Mouse (Mus musculus) thymus, postnatal 36 days (tissue): Measurements from ENCODE around the gene Mras.

Source experiments
- DNase-seq, 2 experiments: peaks; one replicate each; pipeline ENCODE4 v3.0.0; 2022; ENCODE audit warnings: mixed read lengths in 2 of 2

Mras gene

DNA sequence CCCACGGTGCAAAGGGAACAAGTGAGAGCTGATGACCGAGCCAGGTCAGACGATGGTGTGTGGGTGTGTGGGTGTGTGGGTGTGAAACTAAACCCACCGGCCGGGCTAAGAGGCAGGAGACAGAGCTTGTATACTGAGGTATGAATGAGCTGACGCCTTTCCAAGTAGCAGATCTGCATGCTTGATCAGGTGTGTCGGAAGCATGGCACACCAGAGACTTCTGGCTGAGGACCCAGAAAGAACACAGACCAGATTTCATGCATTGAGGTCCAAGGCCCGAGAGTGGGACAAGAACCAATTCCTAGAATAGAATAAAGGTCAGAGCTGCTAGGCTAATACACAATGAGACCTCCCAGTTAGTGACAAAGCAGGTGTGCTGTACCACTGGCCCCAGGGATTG, 1.9 kb upstream of the Mras start:
- DNase-seq: no peak

DNA sequence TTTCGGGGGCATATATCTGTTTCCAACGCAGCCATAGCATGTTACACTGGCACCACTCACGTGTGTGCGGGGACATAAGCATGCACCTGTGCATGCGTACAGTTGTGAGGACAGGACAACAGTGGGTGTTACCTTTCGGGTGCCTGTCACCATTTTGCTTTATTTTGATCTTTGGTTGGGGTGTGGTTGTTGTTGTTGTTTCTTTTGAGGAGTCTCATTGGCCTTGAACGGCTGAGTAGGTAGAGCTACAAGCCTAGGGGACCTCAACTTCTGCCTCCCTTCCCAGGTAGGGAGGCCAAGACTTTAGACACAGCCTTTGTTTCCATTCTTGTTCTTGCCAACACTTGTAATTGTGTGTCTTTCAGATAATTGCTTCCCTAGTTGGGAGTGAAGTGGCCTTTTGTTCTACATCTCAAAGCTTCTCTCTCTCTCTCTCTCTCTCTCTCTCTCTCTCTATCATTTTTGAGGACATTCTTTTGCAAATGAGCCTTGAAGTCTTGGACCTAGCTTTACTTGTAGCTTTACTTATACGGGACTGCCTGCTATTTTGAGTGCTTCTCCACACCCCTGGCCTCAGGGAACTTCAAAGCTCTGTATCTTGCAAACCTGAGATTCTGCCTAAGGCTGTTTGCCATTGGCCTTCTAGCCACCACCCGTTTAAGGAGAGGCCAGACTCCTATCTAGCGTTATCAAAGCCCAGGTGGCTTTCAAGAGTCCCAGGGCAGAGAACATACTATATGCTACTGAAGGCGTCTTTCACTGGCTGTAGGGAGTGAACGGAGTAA, 792 bp upstream of the Mras start:
- DNase-seq: no peak

DNA sequence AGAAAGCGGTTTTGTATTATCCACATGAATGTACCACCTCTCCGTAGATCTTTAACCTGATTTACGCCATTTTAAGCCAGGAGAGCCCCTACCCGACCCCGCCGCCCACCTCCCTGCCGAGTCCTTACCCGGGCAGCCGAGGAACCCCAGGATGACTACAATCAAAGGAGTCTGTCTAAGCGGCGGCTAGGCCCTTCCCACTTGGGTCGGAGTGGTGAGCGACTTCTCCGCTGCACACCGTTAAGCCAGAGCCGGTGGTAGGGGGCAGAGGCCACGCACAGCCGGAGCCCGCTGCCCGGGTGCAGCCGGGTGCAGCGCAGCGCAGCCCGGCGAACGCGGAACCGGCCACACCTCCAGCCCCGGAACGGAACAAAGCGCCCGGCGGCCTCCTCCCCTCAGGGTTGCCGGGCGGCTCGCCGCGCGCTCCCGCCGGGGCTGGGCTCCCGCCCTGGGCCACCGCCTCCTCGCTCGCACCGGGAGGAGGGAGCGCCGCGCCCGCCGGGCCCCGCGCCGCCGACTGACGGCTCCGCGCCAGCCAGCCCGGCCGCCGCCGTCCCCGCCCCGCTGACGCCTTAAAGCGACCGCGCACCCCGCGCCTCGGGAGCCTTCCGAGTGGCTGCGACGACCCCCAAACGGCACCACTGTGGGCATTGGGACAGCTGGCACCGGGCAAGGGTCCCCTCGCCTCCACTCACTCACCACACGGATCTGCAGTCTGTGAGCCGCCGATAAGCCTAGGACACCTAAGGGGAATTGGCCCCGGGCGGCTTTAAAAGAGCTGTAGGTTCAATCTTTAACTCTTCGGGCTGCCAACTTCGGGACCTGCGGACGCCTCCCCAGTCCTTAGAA, 775 bp downstream of the Mras start:
- DNase-seq: peak; percentile 36 to 44

DNA sequence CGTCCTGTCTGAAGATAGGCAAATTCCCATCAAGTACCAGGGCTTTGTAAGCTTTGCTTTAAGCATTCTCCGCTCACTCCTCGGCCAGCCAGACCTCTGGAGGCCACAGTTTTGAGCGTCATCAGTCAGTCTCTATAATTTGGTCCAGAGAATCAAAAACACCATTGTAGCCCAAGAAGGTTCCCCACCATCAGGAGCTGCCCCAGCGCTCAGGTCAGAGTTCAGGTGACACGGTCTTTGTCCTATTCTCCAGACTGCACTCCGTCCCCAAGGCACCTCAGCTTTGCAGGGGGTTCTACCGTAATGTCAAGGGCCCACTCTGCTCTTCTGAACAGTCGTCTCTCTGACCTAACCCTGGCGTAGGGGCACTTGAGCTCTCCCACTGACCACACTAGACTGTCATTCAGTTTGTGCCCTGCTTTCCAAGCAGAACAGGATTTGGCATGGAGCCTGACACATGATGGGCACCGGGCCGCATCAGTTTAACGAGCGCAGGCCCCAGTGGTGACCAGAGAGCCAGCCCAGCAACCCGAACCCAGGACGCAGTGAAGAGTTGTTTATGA, 1.5 kb downstream of the Mras start:
- no peak for DNase-seq

DNA sequence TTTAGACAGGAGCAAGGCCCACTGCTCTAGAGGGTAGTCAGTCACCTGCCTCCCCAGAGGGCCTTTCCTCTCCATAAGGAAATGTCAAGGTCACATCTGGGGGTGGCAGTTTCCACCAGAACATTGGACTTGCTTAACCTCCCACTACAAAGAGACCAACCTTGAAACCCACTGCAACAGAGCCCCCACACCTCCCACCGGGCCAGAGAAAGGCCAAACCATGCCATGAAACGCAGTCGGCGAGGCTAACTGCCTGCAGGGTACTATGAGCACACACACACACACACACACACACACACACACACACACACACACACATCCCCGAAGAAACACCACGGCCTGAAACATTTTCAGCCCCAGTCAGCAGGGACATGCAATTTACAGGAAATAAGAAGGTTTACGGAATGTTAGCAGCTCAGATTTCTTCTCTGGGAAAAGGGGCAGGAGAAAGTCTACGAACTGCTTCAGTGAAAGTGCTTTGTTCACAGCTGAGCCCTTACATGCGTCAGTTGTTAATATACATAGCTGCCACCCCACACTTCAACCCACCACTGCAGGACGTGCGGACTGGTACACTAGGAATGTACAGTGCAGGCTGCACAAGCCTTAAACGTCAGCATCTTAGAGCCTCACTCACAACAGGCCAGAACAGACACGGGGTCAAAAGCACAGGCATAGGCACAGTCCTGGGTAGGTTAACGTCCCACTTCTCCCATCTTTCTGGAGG, 2.1 kb downstream of the Mras start:
- DNase-seq: no peak

DNA sequence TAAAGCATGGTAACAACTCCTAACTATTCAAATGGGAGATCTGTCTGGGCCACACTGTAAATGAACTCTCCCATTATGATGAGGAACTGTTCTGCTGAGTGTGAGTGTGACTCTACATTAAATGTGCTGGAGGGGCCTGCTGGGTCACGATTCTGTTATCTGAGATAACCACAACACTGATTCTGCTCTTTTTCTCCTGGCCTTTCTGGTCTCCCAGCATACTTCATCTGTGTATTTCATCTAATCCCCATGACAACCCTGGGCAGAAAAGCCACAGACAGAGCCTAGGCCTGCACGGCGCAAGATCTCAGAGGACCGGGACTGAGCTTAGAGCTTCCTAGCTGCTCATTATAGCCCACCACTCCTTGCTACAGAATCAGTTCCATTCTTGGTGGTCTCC, 4.7 kb downstream of the Mras start:
- no peak for DNase-seq

DNA sequence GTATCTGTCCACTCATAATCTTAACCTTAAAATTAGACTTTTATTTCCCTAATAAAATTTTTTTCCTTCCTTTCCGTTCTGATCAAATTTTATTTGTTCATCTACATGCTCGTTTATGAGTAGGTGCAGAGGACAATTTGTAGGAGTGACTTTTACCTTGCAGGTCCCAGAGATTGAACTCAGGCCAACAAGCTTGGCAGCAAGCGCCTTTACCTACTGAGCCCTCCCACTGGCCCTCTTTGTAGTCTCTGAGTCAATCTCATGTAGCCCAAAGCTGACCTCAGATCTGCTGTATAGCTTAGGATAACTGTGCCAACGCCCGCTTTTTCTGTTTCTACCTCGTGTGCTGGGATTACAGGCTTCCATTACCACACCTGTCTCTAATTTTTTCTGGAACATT, 5.2 kb downstream of the Mras start:
- DNase-seq: no peak

DNA sequence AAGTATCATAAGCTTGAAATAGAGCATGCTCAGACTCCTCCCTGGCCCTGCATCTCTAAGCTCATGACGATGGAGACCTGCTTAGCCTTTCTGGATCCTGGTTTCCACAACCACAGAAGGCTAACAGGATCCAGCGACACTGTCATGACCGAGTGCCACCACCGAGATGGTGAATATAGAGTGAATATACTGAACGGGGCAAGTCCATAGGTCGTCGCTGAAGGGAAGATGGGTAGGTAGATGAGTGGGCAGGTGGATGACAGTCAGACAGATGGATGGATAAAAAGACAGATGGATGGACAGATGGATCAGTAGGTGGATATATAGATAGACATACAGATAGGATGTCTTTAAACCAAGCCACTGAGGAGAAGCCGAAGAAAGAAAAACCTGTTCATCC, 5.8 kb downstream of the Mras start:
- no peak for DNase-seq

DNA sequence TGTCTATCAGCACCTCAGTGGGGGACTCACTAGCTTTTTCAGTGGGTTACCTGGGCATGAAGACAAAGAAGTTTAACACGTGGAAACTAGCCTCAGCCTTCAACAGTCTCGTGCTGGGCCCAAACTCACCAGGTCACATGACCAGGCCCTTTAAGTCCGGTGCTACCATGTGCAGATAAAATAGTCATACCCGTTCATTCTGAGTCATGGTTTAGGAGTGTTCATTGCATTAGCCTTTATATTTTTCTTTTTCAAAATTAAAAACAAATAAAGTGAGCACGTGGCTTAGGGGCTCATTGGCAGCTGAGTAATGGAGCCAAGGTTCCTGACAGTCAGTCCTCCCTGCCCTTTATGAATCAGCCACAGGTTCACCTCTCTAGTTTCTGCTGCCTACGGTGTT, 6.4 kb downstream of the Mras start:
- no peak for DNase-seq

DNA sequence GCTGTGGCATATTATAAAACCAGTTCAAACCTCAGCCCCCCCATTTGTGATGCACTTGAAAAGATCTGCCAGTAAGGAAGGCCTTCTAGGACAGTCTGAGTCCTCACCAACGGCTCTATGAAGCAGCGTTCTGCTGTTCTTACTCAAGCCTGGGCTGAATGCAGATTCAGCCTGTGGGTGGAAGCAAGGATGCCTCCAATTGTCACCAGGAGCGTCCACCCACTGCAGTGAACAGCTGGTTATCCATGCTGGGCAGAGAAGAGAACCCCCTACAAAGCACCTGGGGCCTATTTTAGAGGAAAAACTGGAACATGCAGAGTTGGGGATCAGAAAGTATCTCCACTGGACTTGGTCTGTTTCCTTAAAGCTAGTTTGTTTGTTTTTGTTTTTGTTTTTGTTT, 7.3 kb downstream of the Mras start:
- no peak for DNase-seq

DNA sequence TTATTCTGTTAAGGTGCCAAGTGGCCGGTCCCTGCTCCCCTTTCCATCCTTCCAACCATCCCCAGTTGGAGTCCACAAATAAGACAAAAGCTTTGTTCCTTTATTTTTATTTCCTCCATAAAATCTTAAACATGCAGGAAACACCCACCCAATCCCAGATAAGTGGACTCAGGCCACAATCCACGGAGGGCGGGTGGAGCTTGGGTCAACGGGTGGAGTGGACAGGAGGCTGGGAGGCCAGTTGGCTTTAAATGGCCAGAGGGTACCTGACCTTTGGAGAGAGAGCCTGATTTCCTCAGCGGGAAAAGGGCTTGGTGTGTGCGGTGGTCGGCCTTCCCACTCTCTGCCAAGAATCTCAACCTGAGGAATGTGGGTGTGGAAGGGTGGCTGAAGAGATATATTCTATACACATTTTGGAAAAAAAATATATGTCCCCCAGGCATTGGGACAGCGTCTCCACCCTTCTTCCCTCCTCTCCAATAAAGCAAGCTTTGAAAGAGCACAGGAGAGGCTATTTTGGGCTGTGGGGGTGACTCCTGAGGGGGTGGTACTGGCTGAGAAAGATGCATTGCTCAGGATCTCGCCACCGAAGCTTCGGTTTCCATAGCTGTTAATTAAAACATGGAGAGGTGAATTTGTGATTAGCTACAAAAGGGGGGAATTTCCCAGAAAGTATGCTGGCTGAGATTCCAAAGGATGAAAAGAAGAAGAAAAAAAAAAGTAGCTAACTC, 8.4 kb downstream of the Mras start:
- no peak for DNase-seq

DNA sequence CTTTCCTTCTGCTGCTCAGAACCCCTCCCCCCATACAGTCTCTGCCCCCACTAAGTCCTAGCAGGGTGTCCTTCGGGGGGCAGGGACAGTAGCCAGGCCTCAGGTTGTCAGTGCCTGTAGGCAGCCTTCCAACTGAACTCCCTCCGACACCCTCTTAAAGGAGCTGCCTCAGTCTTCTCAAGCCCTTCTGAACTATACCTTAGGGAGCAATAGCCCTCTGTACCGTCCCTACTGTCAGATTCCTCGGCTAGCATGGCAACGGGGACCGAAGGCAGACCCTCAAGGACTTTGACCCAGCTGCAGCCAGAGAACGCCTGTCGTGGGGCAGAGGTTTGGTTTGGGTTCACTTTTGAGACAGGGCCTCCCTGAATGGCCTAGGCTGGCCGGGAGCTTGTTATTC, 11.9 kb downstream of the Mras start:
- no peak for DNase-seq

DNA sequence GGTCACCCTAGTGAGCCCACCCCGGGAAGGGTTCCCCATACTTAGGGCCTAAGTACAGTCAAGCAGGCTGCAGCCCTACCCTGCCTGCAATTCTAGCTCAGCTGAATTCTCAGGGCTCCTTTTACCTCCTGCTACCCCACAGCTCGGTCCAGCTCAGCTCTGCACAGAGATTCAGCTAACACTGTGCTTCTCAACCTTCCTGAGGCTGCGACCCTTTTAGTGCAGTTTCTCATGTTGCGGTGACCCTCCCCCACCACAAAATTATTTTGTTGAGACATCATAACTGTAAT, 12.7 kb downstream of the Mras start:
- no peak for DNase-seq

DNA sequence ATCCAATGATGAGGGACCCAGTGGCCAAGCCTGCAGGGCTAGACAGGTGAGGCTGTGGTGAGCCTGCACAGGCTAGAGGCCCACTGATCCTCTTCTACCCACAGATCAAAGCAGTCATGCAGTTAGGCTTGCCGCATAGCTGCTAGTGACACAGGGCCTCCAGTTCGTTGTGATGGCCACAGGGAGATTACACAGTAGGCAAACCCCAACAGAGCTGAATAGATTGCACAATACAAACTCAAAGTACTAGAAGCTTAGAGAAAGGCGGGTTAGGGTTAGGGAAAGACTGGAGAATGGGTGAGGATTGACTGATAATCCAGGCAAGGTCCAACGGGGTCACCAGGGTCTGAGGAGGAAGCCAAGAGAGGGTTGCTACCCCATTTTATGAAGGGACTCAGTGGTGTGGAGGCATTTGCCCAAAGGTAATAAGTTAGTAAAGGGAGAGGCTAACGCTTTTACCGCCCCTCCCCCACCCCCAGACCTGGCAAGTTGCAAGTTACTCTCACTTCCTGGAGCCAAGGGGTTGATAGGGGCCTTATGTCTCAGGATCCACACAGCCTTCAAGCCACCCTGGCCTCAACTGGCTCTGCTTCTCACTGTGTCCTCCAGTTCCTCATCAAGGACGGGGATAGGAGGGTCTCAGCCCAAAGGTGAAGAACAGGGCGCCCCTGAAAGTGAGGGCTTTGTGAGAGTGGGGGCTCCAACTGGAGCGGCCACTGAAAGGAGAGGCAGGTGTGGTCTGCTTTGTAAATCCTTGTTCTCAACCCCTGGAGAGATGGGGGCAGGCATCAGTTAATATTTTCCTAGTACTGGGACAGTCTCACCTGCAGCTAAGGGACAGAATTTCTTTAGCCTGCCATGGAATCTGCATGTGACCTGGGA, 13.2 kb downstream of the Mras start:
- DNase-seq: no peak

DNA sequence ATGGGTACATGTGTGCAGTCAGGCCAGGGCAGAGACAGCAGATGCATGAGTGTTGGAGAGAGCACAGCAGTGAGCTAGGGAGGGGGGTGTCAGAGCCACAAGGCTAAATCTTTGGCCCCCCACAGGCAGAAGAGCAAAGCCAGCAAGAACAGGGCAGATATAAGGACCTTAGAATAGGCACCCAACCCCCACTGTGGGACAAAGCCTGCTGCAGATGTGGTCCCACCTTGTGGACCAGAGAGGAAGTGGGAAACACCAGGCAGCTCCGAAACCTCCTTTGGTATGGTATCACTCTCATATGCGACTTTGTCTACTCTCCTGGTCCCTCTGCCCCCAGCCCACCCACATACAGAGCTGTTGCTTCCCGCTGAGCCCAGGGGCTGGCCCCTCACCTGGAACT, 15.3 kb downstream of the Mras start:
- no peak for DNase-seq

DNA sequence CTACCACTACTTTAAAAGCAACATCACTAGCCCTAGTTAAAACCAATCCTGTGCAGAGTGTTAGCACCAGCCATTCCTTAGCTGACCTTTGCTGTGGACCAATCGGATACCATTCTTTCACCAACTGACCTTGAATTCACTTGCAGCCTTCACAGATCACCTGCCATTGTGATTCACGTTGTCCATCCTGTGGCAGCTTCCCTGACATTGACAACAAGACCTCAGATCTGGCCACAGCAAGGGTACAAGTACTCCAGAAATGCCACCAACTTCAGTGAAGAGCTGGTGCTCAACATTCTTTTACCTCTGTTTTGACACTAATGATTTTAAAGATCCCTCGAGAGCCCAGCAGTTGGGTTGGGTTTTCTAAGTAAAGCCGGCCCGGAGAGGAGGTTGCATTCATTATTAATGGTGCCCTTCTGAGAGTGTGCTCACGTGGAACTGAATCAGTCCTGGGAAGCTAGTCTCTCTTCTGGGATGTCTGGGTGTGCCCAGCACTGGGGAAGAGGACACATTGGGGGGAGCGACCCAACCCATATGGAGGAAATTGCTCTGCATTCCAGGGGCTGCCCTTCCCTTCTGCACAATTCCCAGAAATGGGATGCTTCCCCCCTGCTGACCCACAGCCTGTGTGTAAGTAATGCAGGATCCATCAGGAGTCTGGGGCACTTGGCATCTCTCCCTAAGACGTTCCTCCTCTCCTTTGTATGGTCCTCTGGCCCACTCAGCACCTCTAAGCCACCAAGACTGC, 17.1 kb downstream of the Mras start:
- DNase-seq: no peak

DNA sequence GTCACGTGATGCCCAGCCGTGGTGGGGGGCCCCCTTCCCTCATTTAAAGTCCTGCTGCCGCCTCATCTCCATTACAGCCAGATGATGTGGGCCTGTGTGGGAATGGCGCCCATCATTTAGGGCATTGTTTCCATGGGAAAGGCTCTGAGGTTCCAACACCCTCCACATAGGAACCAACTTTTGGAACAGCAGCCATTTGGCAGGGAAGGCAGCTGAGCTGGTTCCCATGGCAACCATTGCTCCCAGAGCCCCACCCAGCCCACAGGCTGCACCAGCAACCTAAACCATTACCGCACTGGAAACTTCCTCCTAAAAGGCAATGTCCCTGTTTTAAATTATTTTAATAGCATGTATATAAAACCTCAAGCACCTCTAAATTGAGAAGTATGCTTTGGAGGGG, 18.8 kb downstream of the Mras start:
- no peak for DNase-seq

DNA sequence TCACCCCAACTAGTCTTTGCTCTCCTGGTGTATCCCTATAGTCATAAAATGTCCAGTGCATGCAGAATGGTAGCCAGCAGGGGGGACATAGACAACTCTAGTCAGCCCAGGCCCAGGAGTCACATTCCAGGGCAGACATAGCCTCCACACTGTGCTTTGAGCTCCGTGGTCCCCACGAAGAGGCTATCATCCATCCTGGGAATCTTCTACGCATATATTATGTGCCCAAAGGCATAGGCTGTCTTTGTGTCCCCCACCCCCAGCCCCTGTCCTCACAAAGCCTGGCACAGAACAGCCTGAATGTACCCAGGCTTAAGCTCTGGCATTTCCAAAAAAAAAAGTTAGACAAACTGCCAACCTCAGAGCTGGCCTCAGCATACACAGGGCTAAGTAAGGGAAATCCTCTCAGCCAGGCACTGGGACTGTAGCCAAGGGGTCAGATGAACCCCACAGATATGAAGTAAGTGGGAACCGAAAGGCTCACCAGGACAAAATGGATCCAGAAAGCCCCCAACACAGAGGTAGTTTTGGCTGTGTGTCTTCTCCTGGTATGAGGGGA, 19.8 kb downstream of the Mras start:
- DNase-seq: no peak

DNA sequence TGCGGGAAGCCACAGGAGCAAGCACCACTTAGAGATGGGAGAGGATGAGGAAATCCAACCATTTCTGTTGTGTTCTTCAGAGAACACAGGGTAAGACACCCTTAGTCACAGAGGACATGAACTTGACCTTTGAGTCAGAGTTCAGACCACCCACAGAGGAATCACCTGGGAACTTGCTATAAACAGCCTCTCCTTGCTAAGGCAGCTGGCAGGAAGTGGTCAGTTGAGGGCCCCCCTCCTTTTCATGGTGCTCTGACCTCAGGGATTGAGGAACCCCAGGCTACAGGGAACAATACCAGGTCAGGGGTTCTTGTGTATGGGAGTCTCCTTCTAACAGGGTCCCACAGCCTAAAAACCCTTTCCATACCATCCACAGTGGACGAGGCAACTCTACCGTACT, 20.4 kb downstream of the Mras start:
- no peak for DNase-seq

DNA sequence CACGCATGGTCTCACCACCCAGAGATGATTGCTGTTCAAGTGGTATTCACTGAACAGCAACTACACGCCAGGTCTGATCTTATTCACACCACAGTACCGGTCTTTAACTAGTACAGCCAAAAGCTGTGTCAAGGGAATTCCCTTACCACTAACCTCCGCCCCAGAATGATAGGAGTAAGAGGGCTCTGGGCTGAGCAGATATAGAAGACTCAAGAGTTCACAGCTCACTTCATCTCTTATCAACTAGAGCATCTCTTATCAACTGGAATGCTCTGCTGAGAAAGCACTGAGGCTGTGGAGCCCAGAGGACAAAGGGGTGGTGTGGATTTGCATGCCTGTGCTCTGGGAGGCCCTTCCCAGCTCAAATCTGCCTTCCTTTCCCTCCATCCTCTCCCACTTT, 25.4 kb downstream of the Mras start:
- no peak for DNase-seq

DNA sequence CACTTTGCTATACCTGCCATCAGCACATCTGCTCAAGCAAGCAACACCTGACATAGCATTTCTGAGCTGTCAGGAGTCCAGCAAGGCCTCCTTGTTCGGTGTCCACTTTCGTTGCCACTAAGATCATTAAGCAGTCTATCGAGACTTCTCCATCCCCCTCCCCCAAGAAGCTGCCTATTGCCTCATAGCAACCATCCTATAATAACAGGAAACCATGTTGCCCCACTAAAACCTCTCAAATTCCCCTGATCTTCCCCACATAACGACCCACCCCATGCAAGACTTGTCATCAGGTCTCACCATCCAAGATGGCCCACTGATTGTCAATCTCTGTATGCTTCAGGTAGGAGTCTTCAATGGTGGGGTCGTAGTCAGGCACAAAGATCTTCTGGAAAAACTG, 26.1 kb downstream of the Mras start:
- DNase-seq: no peak
